Mouse (Mus musculus): Measurements from ENCODE around the gene Ppip5k1.

DNA sequence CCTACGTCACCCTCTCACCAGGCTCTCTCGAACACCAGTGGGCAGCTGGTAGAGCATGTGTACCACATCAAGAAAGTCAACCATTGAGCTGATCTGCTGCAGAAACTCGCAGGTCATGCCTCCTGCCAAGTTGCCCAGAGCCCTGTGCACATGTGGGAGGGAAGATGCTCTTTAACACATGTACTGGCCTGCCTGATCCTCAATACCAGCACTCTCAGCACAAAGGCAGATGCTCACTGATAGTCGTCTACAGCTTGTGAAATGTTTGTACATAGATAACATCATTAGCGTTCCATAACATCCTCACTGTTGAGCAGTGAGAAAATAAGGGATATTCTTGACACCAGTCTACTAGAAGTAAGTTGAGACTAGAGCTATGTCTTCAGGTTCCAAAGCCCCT, 15.7 kb upstream of the Ppip5k1 start:
- no peak for TF ChIP-seq POLR2A (IDR thresholded peaks at IDR 0.05; ENCODE audit: low read depth, low read length)
- TF ChIP-seq CTCF (IDR thresholded peaks at IDR 0.05; ENCODE audit: borderline replicate concordance, insufficient read depth, low read length): no peak
